ENCODE assay signal across 9 mouse cellular contexts in genomic region chr9:57944572-57944971, GRCm38 (mm10). TPM values are rescaled to one million over a fixed set of nuclear protein-coding genes. Genes with fewer than 3 reads are reported as not detected.
DNase-seq lines count a peak whose midpoint lies in the region; ATAC-seq and TF ChIP-seq lines count a peak whose summit lies in the region.
"Had no signal": no experiment of that assay in that cellular context is flagged by ENCODE, and none has a peak within 500 bp of the region (broad histone marks: within the 10 kb centered on the region; RNA-seq: fewer than 3 reads in every experiment).

No protein-coding gene starts in this region.

- H3K27me3 ChIP-seq in heart, embryonic 11.5 days (ENCODE audit: control insufficient read depth, insufficient read depth, low read length) = peaks cover 59% of the 10 kb centered on the region
- H3K27me3 ChIP-seq in myocyte (ENCODE audit: control insufficient read depth, insufficient read depth, insufficient read length) = no peaks in the 10 kb centered on the region

- no peak overlapping the region for H3K4me3 ChIP-seq in heart, embryonic 11.5 days (ENCODE audit: low read depth, low read length)
- no peak overlapping the region for H3K4me3 ChIP-seq in myocyte
- H3K4me3 ChIP-seq: limb, embryonic 15.5 days had no signal

- no peak overlapping the region for H3K9ac ChIP-seq in heart, embryonic 11.5 days (ENCODE audit: low read depth, low read length)
- H3K9ac ChIP-seq: limb, embryonic 15.5 days had no signal

- no peak overlapping the region for H3K27ac ChIP-seq in heart, embryonic 11.5 days (ENCODE audit: low read depth, low read length)
- H3K27ac ChIP-seq: limb, embryonic 15.5 days had no signal

- peaks cover 86% of the 10 kb centered on the region for H3K79me2 ChIP-seq in myocyte (ENCODE audit: control insufficient read depth, insufficient read depth)

- H3K9me3 ChIP-seq in heart, embryonic 11.5 days (replicated peaks; ENCODE audit: control insufficient read depth, low read length) = no peaks in the 10 kb centered on the region
- H3K9me3 ChIP-seq: limb, embryonic 15.5 days had no signal

- no peak for ATAC-seq in heart, embryonic 11.5 days (replicated peaks; ENCODE audit: insufficient number of reproducible peaks, low FRiP score, low TSS enrichment)
- ATAC-seq in monocyte, adult 5-6 weeks (replicated peaks; ENCODE audit: insufficient number of reproducible peaks, low FRiP score, low TSS enrichment, poor library complexity, severe bottlenecking) = no peak

- H3K4me1 ChIP-seq in heart, embryonic 11.5 days (ENCODE audit: control insufficient read depth, insufficient read depth, low read length) = peaks cover 7% of the 10 kb centered on the region; the same call in 1 of the 2 replicates

- no peaks in the 10 kb centered on the region for H3K36me3 ChIP-seq in heart, embryonic 11.5 days (ENCODE audit: control insufficient read depth, insufficient read depth, low read length)
- H3K36me3 ChIP-seq in myocyte (ENCODE audit: control insufficient read depth, insufficient read depth) = no peaks in the 10 kb centered on the region
- H3K36me3 ChIP-seq: limb, embryonic 15.5 days had no signal

- H3K4me2 ChIP-seq in heart, embryonic 11.5 days = no peak overlapping the region
- H3K4me2 ChIP-seq in myocyte (ENCODE audit: low read depth) = peak overlapping the region; percentile 39
- H3K4me2 ChIP-seq: limb, embryonic 15.5 days had no signal

- peak; percentile 71 for DNase-seq in heart, adult 8-10 months (ENCODE audit: low spot score)
- peak; percentile 81 for DNase-seq in B cell, adult 2 months
- peak; percentile 53 to 72 for DNase-seq in adrenal gland, adult 18-20 months (ENCODE audit: low spot score in 2 of 2)
- DNase-seq in embryo, embryonic 9.5 days (ENCODE audit: extremely low spot score) = peak; percentile 54
- DNase-seq in kidney, postnatal 14 days = peak; percentile 66

- no peak for TF ChIP-seq POLR2A in myocyte (IDR thresholded peaks at IDR 0.05; ENCODE audit: insufficient read length, low read depth)

- 19% methylated on average over 5 of the region's 5 CpGs for WGBS in heart, embryonic 11.5 days (ENCODE audit: insufficient replicate concordance)

- H3ac ChIP-seq in myocyte (ENCODE audit: control insufficient read depth, insufficient read length) = no peak overlapping the region

TF ChIP-seq in myocyte, 11 proteins besides CTCF, POLR2A, EP300 and RAD21:
- TF ChIP-seq CEBPB (IDR thresholded peaks at IDR 0.05; ENCODE audit: insufficient read depth, poor library complexity, severe bottlenecking) = no peak
- TF ChIP-seq MAX (IDR thresholded peaks at IDR 0.05; ENCODE audit: low read depth) = no peak
- no peak for TF ChIP-seq MYOG (IDR thresholded peaks at IDR 0.05; ENCODE audit: control insufficient read depth in 1 of 3, insufficient read depth in 1 of 3, insufficient read length in 2 of 3, low read depth in 2 of 3)
- no peak for TF ChIP-seq MYOD1 (IDR thresholded peaks at IDR 0.05; ENCODE audit: control insufficient read depth in 1 of 3, insufficient read length in 2 of 3, low read depth in 2 of 3)
- TF ChIP-seq TCF3 (IDR thresholded peaks at IDR 0.05; ENCODE audit: insufficient read length, low read depth) = no peak
- no peak for TF ChIP-seq POLR2AphosphoS2 (IDR thresholded peaks at IDR 0.05; ENCODE audit: insufficient read length, low read depth)
- no peak for TF ChIP-seq REST (IDR thresholded peaks at IDR 0.05; ENCODE audit: insufficient read depth, insufficient read length)
- no peak for TF ChIP-seq E2F4 (IDR thresholded peaks at IDR 0.05; ENCODE audit: insufficient read depth)
- TF ChIP-seq USF1 (IDR thresholded peaks at IDR 0.05; ENCODE audit: low read depth) = no peak
- no peak for TF ChIP-seq TCF12 (IDR thresholded peaks at IDR 0.05; ENCODE audit: insufficient read depth, poor library complexity, severe bottlenecking)
- no peak for TF ChIP-seq SRF (IDR thresholded peaks at IDR 0.05; ENCODE audit: control insufficient read depth, insufficient read length, low read depth)

RNA-seq across cellular contexts. Expression of gene Sema7a, which starts 4.7 kb away (rescaled TPM):
- 10 to 100 TPM; 20.4 to 24.8 (median 24.5) TPM for total RNA-seq in heart, adult 8-10 months (2022)
- polyA plus RNA-seq in heart, embryonic 11.5 days (2014; fragmentation: Nextera tagmentation; extraction: Ambion mirVana) = 0.17 and 0.18 TPM in 2 replicates
- total RNA-seq in adrenal gland, adult 18-20 months (2021) = 10 to 100 TPM; 10.4 to 21.1 TPM
- 27.4 TPM for polyA plus RNA-seq in myocyte (2012; fragmentation: generic; extraction: Trizol)
- 0.49 to 16.6 TPM (median 13.2 TPM) in 3 replicates for total RNA-seq in monocyte, adult 5-6 weeks (2017)

RNA-seq across cellular contexts. Expression of gene Ubl7, which starts 33.8 kb away (rescaled TPM):
- 10 to 100 TPM; 72.5 to 82.8 (median 80.1) TPM for total RNA-seq in heart, adult 8-10 months (2022)
- 97.7 and 106 TPM in 2 replicates for polyA plus RNA-seq in heart, embryonic 11.5 days (2014; fragmentation: Nextera tagmentation; extraction: Ambion mirVana)
- 10 to 100 TPM; 66.7 to 73.4 TPM for total RNA-seq in adrenal gland, adult 18-20 months (2021)
- polyA plus RNA-seq in myocyte (2012; fragmentation: generic; extraction: Trizol) = 62.0 TPM
- 10.9 to 35.9 TPM (median 17.3 TPM) in 3 replicates for total RNA-seq in monocyte, adult 5-6 weeks (2017)
